Mouse (Mus musculus): ENCODE data around the gene Oaz3.

Oaz3 gene

GRCm38 (mm10) chr3:94457055-94457454 lies 13.3 kb upstream of the Oaz3 start:
- DNase-seq (ENCODE audit: inconsistent age in 2 of 2, low spot score in 1 of 2): no peak

GRCm38 (mm10) chr3:94456529-94457000 lies 12.8 kb upstream of the Oaz3 start:
- DNase-seq (ENCODE audit: inconsistent age in 2 of 2, low spot score in 1 of 2): peak; percentile 86 to 94

GRCm38 (mm10) chr3:94449377-94449776 lies 5.7 kb upstream of the Oaz3 start:
- DNase-seq (ENCODE audit: inconsistent age in 2 of 2, low spot score in 1 of 2): no peak

GRCm38 (mm10) chr3:94442951-94443596 lies 641 bp downstream of the Oaz3 start, which contains the start of gene Mrpl9:
Mrpl9 (plus strand) TSS chr3:94443318.
- DNase-seq (ENCODE audit: inconsistent age in 2 of 2, low spot score in 1 of 2): peak; percentile 95 to 97

GRCm38 (mm10) chr3:94441182-94441581 lies 2.5 kb downstream of the Oaz3 start:
- DNase-seq (ENCODE audit: inconsistent age in 2 of 2, low spot score in 1 of 2): peak in 1 of 2 experiments; percentile 37

GRCm38 (mm10) chr3:94436420-94436819 lies 7.3 kb downstream of the Oaz3 start:
- no peak for DNase-seq (ENCODE audit: inconsistent age in 2 of 2, low spot score in 1 of 2)

GRCm38 (mm10) chr3:94434305-94434704 lies 9.4 kb downstream of the Oaz3 start:
- DNase-seq (ENCODE audit: inconsistent age in 2 of 2, low spot score in 1 of 2): no peak

- no peak for DNase-seq (ENCODE audit: inconsistent age in 2 of 2, low spot score in 1 of 2)
Measured at GRCm38 (mm10) chr3:94430980-94431379, 12.7 kb downstream of the Oaz3 start.

GRCm38 (mm10) chr3:94413031-94413679 lies 30.6 kb downstream of the Oaz3 start, which contains the start of gene Tdrkh:
Tdrkh (plus strand) TSS chr3:94413273.
- peak; percentile 97 to 98 for DNase-seq (ENCODE audit: inconsistent age in 2 of 2, low spot score in 1 of 2)

- no peak for DNase-seq (ENCODE audit: inconsistent age in 2 of 2, low spot score in 1 of 2)
Measured at GRCm38 (mm10) chr3:94412530-94412929, 31.2 kb downstream of the Oaz3 start.

GRCm38 (mm10) chr3:94405561-94405960 lies 38.2 kb downstream of the Oaz3 start:
- DNase-seq (ENCODE audit: inconsistent age in 2 of 2, low spot score in 1 of 2): peak in 1 of 2 experiments; percentile 16

GRCm38 (mm10) chr3:94404366-94405054 lies 39.2 kb downstream of the Oaz3 start:
- DNase-seq (ENCODE audit: inconsistent age in 2 of 2, low spot score in 1 of 2): no peak

GRCm38 (mm10) chr3:94402451-94402850 lies 41.3 kb downstream of the Oaz3 start:
- no peak for DNase-seq (ENCODE audit: inconsistent age in 2 of 2, low spot score in 1 of 2)

GRCm38 (mm10) chr3:94399663-94400310 lies 43.9 kb downstream of the Oaz3 start:
- DNase-seq (ENCODE audit: inconsistent age in 2 of 2, low spot score in 1 of 2): no peak

GRCm38 (mm10) chr3:94398943-94399481 lies 44.7 kb downstream of the Oaz3 start:
- peak in 1 of 2 experiments; percentile 72 for DNase-seq (ENCODE audit: inconsistent age in 2 of 2, low spot score in 1 of 2)

GRCm38 (mm10) chr3:94398217-94398616 lies 45.5 kb downstream of the Oaz3 start, which contains the start of gene Lingo4:
Lingo4 (plus strand) TSS chr3:94398517.
- DNase-seq (ENCODE audit: inconsistent age in 2 of 2, low spot score in 1 of 2): peak in 1 of 2 experiments; percentile 3

- peak in 1 of 2 experiments; percentile 4 for DNase-seq (ENCODE audit: inconsistent age in 2 of 2, low spot score in 1 of 2)
Measured at GRCm38 (mm10) chr3:94396851-94397250, 46.9 kb downstream of the Oaz3 start.

- DNase-seq (ENCODE audit: inconsistent age in 2 of 2, low spot score in 1 of 2): no peak
Measured at GRCm38 (mm10) chr3:94396336-94396735, 47.4 kb downstream of the Oaz3 start.

- DNase-seq (ENCODE audit: inconsistent age in 2 of 2, low spot score in 1 of 2): peak in 1 of 2 experiments; percentile 46
Measured at GRCm38 (mm10) chr3:94393049-94393448, 50.7 kb downstream of the Oaz3 start.

- DNase-seq (ENCODE audit: inconsistent age in 2 of 2, low spot score in 1 of 2): peak; percentile 46 to 88
Measured at GRCm38 (mm10) chr3:94392128-94392527, 51.6 kb downstream of the Oaz3 start.

- no peak for DNase-seq (ENCODE audit: inconsistent age in 2 of 2, low spot score in 1 of 2)
Measured at GRCm38 (mm10) chr3:94391001-94391400, 52.7 kb downstream of the Oaz3 start.
